Mouse (Mus musculus) MEL (cell line): ENCODE measurements around the gene Zc3hav1. TPM values are rescaled to one million over a fixed set of nuclear protein-coding genes. Genes with fewer than 3 reads are reported as not detected.
A peak's percentile ranks its signal among the peaks of the same experiment; 100 is the strongest.

ENCODE experiments used
- DNase-seq: peaks from one replicate; pipeline ENCODE4 v3.0.0; 2011; ENCODE audit warnings: low read depth, low spot score
- H3K27ac ChIP-seq: 2 replicates; pipeline ENCODE4 v1.5.1; 2012; ENCODE audit warnings: low read depth, mild to moderate bottlenecking, control low read depth, low read length, moderate library complexity; ENCODE audit not compliant: control insufficient read depth
- H3K27me3 ChIP-seq, 2 experiments: fragments of 150-350 bp in 1 of 2; sonication (generic) in 1 of 2; 2 replicates each; pipeline ENCODE4 v1.6.1; 2012; ENCODE audit warnings: low read length in 2 of 2, mild to moderate bottlenecking in 2 of 2, improper control_type of control experiment in 1 of 2, moderate library complexity in 1 of 2; ENCODE audit not compliant: insufficient read depth in 2 of 2, control insufficient read depth in 1 of 2
- H3K36me3 ChIP-seq, 2 experiments: 2 replicates each; pipeline ENCODE4 v1.6.1; 2012 to 2014; ENCODE audit warnings: low read length in 2 of 2, improper control_type of control experiment in 1 of 2, inconsistent platforms in 1 of 2, mild to moderate bottlenecking in 1 of 2; ENCODE audit not compliant: insufficient read depth in 2 of 2, control insufficient read depth in 1 of 2
- H3K4me1 ChIP-seq, 2 experiments: fragments of 150-350 bp in 1 of 2; sonication (generic) in 1 of 2; 2 replicates each; pipeline ENCODE4 v1.6.1; 2012; ENCODE audit warnings: low read length in 2 of 2, improper control_type of control experiment in 1 of 2, mild to moderate bottlenecking in 1 of 2; ENCODE audit not compliant: insufficient read depth in 2 of 2, control insufficient read depth in 1 of 2
- H3K4me3 ChIP-seq, 2 experiments: fragments of 150-350 bp in 1 of 2; sonication (generic) in 1 of 2; 2 replicates each; pipeline ENCODE4 v1.5.1; 2012; ENCODE audit warnings: low read depth in 2 of 2, low read length in 2 of 2, mild to moderate bottlenecking in 2 of 2, moderate library complexity in 2 of 2, control low read depth in 1 of 2, improper control_type of control experiment in 1 of 2; ENCODE audit not compliant: control insufficient read depth in 1 of 2, insufficient read depth in 1 of 2
- H3K79me2 ChIP-seq: 2 replicates; pipeline ENCODE4 v1.6.1; 2012; ENCODE audit warnings: mild to moderate bottlenecking, low read length, moderate library complexity; ENCODE audit not compliant: control insufficient read depth, poor library complexity, insufficient read depth
- H3K9ac ChIP-seq: 2 replicates; pipeline ENCODE4 v1.6.1; 2012; ENCODE audit warnings: low read depth, mild to moderate bottlenecking, control low read depth, low read length, moderate library complexity; ENCODE audit not compliant: control insufficient read depth, poor library complexity, severe bottlenecking
- H3K9me3 ChIP-seq: fragments of 150-350 bp; sonication (generic); replicated peaks from 2 replicates; pipeline ENCODE4 v1.6.1; 2012; ENCODE audit warnings: mild to moderate bottlenecking, low read length, improper control_type of control experiment, moderate library complexity; ENCODE audit not compliant: insufficient read depth
- CHD1 ChIP-seq: IDR thresholded peaks from 2 replicates; pipeline ENCODE4 v1.6.1; 2012; ENCODE audit warnings: low read depth, mild to moderate bottlenecking, inconsistent platforms, low read length, improper control_type of control experiment
- CHD2 ChIP-seq: IDR thresholded peaks from 2 replicates; pipeline ENCODE4 v1.6.1; 2011; ENCODE audit warnings: low read length, improper control_type of control experiment
- CTCF ChIP-seq, 3 experiments: IDR thresholded peaks in 2 of 3; conservative IDR thresholded peaks in 1 of 3; 2 replicates each; pipeline ENCODE4 v1.5.1; 2011 to 2012; ENCODE audit warnings: low read length in 3 of 3, low read depth in 2 of 3, mild to moderate bottlenecking in 2 of 3, improper control_type of control experiment in 1 of 3, inconsistent platforms in 1 of 3, mixed read lengths in 1 of 3, moderate library complexity in 1 of 3; ENCODE audit not compliant: control insufficient read depth in 1 of 3, insufficient read depth in 1 of 3, poor library complexity in 1 of 3, severe bottlenecking in 1 of 3
- EP300 ChIP-seq, 2 experiments: IDR thresholded peaks; 2 replicates each; pipeline ENCODE4 v1.6.1; 2011; ENCODE audit warnings: improper control_type of control experiment in 2 of 2, low read length in 2 of 2, low read depth in 1 of 2, mild to moderate bottlenecking in 1 of 2
- HCFC1 ChIP-seq: IDR thresholded peaks from 2 replicates; pipeline ENCODE4 v1.6.1; 2012; ENCODE audit warnings: low read depth, mild to moderate bottlenecking, inconsistent platforms, low read length, improper control_type of control experiment, moderate library complexity
- KAT2A ChIP-seq: conservative IDR thresholded peaks from 2 replicates; pipeline ENCODE4 v1.6.1; 2012; ENCODE audit warnings: low read depth, low read length, improper control_type of control experiment, inconsistent platforms
- MAFK ChIP-seq: IDR thresholded peaks from 2 replicates; pipeline ENCODE4 v1.6.1; 2011; ENCODE audit warnings: low read depth, mild to moderate bottlenecking, low read length, improper control_type of control experiment, borderline replicate concordance
- MAZ ChIP-seq: IDR thresholded peaks from 2 replicates; pipeline ENCODE4 v1.6.1; 2012; ENCODE audit warnings: low read depth, mild to moderate bottlenecking, inconsistent platforms, low read length, improper control_type of control experiment
- MXI1 ChIP-seq: IDR thresholded peaks from 2 replicates; pipeline ENCODE4 v1.6.1; 2011; ENCODE audit warnings: mild to moderate bottlenecking, low read depth, low read length, improper control_type of control experiment
- MYC ChIP-seq: IDR thresholded peaks from 2 replicates; pipeline ENCODE4 v1.6.1; 2011; ENCODE audit warnings: low read depth, mild to moderate bottlenecking, low read length, improper control_type of control experiment, moderate library complexity
- POLR2A ChIP-seq, 2 experiments: IDR thresholded peaks; 2 replicates each; pipeline ENCODE4 v1.6.1; 2011 to 2012; ENCODE audit warnings: low read length in 2 of 2, mild to moderate bottlenecking in 2 of 2, control low read depth in 1 of 2, improper control_type of control experiment in 1 of 2, low read depth in 1 of 2, moderate library complexity in 1 of 2; ENCODE audit not compliant: control insufficient read depth in 1 of 2, insufficient read depth in 1 of 2, poor library complexity in 1 of 2
- RAD21 ChIP-seq: IDR thresholded peaks from 2 replicates; pipeline ENCODE4 v1.6.1; 2011; ENCODE audit warnings: mild to moderate bottlenecking, low read depth, low read length, improper control_type of control experiment
- SIN3A ChIP-seq: IDR thresholded peaks from 2 replicates; pipeline ENCODE4 v1.6.1; 2012; ENCODE audit warnings: low read length, improper control_type of control experiment, inconsistent platforms
- TAL1 ChIP-seq: IDR thresholded peaks from 2 replicates; pipeline ENCODE4 v1.6.1; 2012; ENCODE audit warnings: mild to moderate bottlenecking, inconsistent platforms, low read length, moderate library complexity, mixed read lengths
- UBTF ChIP-seq: IDR thresholded peaks from 2 replicates; pipeline ENCODE4 v1.6.1; 2012; ENCODE audit warnings: low read depth, mild to moderate bottlenecking, inconsistent platforms, low read length, improper control_type of control experiment, moderate library complexity, borderline replicate concordance; ENCODE audit not compliant: insufficient read depth
- USF2 ChIP-seq, 2 experiments: IDR thresholded peaks; 2 replicates each; pipeline ENCODE4 v1.6.1; 2011 to 2012; ENCODE audit warnings: improper control_type of control experiment in 2 of 2, low read length in 2 of 2, borderline replicate concordance in 1 of 2, inconsistent platforms in 1 of 2, low read depth in 1 of 2, mild to moderate bottlenecking in 1 of 2; ENCODE audit not compliant: insufficient read depth in 1 of 2
- ZC3H11A ChIP-seq: IDR thresholded peaks from 2 replicates; pipeline ENCODE4 v1.6.1; 2012; ENCODE audit warnings: low read depth, mild to moderate bottlenecking, inconsistent platforms, low read length, improper control_type of control experiment
- ZKSCAN1 ChIP-seq: IDR thresholded peaks from 2 replicates; pipeline ENCODE4 v1.6.1; 2012; ENCODE audit warnings: low read depth, mild to moderate bottlenecking, inconsistent platforms, low read length, improper control_type of control experiment, moderate library complexity
- ZMIZ1 ChIP-seq: IDR thresholded peaks from 2 replicates; pipeline ENCODE4 v1.6.1; 2012; ENCODE audit warnings: low read depth, mild to moderate bottlenecking, inconsistent platforms, low read length, improper control_type of control experiment, moderate library complexity
- polyA plus RNA-seq, 2 experiments: library from polyadenylated mRNA; stranded (reverse) in 1 of 2; unstranded in 1 of 2; fragments of >175 nt in 1 of 2; fragments of >200 nt in 1 of 2; gene quantifications; 2 replicates each; pipeline versions ENCODE4 v1.2.1 to v1.2.4; 2012; ENCODE audit warnings: low replicate concordance in 2 of 2, low read depth in 1 of 2; ENCODE audit not compliant: insufficient read length in 2 of 2, insufficient read depth in 1 of 2, missing spikeins in 1 of 2
- total RNA-seq: library from RNA; depleted of rRNA; stranded (reverse); fragments of 300-350 nt; gene quantifications from 2 replicates; pipeline ENCODE4 v1.2.3, GENCODE M21; 2012

The Zc3hav1 gene
- total and polyA plus RNA-seq, 3 experiments, result 66.6 to 71.0 (median 68.3) TPM

- DNase-seq, result no peak
- Histone ChIP-seq H3K27me3 (no peaks in the 10 kb centered on the region), H3K36me3 (peaks cover 14 to 48% of the 10 kb centered on the region in 2 experiments), H3K4me1 (peaks cover 4 to 8% of the 10 kb centered on the region in 2 experiments), H3K9me3 (no peaks in the 10 kb centered on the region), H3K79me2 (peaks cover 6% of the 10 kb centered on the region), H3K4me3 (no peak overlapping the region), H3K27ac (no peak overlapping the region), H3K9ac (no peak overlapping the region)
- no peak for TF ChIP-seq MXI1
- no peak for TF ChIP-seq CHD1
- TF ChIP-seq CHD2, result no peak
- no peak for TF ChIP-seq KAT2A
- TF ChIP-seq CTCF (IDR thresholded peaks at IDR 0.05 in 2 of 3, conservative IDR thresholded peaks at IDR 0.05 in 1 of 3; ENCODE audit: control insufficient read depth in 1 of 3, insufficient read depth in 1 of 3, low read depth in 2 of 3, low read length in 3 of 3, poor library complexity in 1 of 3, severe bottlenecking in 1 of 3), result no peak
- TF ChIP-seq ZC3H11A, result no peak
- no peak for TF ChIP-seq TAL1
- TF ChIP-seq SIN3A, result no peak
- TF ChIP-seq MAFK, result no peak
- TF ChIP-seq HCFC1, result no peak
- no peak for TF ChIP-seq UBTF
- no peak for TF ChIP-seq POLR2A (IDR thresholded peaks at IDR 0.05; ENCODE audit: control insufficient read depth in 1 of 2, insufficient read depth in 1 of 2, low read depth in 1 of 2, low read length in 2 of 2, poor library complexity in 1 of 2)
- TF ChIP-seq ZMIZ1, result no peak
- TF ChIP-seq MAZ, result no peak
- TF ChIP-seq MYC, result no peak
- TF ChIP-seq ZKSCAN1, result no peak
Measured at GRCm38 (mm10) chr6:38335264-38335663, 19.1 kb downstream of the Zc3hav1 start.

- peaks cover 0 to 71% of the 10 kb centered on the region in 2 experiments; a peak in 2 of 4 replicates for H3K36me3 ChIP-seq
- H3K4me1 ChIP-seq, result no peaks in the 10 kb centered on the region
- H3K9me3 ChIP-seq, result no peaks in the 10 kb centered on the region
- DNase-seq, result no peak
- H3K4me3 ChIP-seq, result no peak overlapping the region
- no peaks in the 10 kb centered on the region for H3K79me2 ChIP-seq
- no peaks in the 10 kb centered on the region for H3K27me3 ChIP-seq
- H3K9ac ChIP-seq, result no peak overlapping the region
- TF ChIP-seq USF2 (IDR thresholded peaks at IDR 0.05; ENCODE audit: borderline replicate concordance in 1 of 2, insufficient read depth in 1 of 2, low read depth in 1 of 2, low read length in 2 of 2) (no peak), CTCF (IDR thresholded peaks at IDR 0.05 in 2 of 3, conservative IDR thresholded peaks at IDR 0.05 in 1 of 3; ENCODE audit: control insufficient read depth in 1 of 3, insufficient read depth in 1 of 3, low read depth in 2 of 3, low read length in 3 of 3, poor library complexity in 1 of 3, severe bottlenecking in 1 of 3) (peak; percentile 35 to 60 (median 43)), RAD21 (peak; percentile 20), EP300 (IDR thresholded peaks at IDR 0.05; ENCODE audit: low read depth in 1 of 2, low read length in 2 of 2) (no peak)
- no peak overlapping the region for H3K27ac ChIP-seq
Measured at GRCm38 (mm10) chr6:38326596-38326995, 27.8 kb downstream of the Zc3hav1 start.
